Mouse (Mus musculus) liver, embryonic 14.5 days (tissue): ENCODE data around the gene Clcn7.

Experiments
- CTCF ChIP-seq: IDR thresholded peaks from 2 replicates; pipeline ENCODE4 v1.5.1; 2016; ENCODE audit warnings: antibody characterized with exemption, low read depth, control low read depth
- EP300 ChIP-seq: IDR thresholded peaks from 2 replicates; pipeline ENCODE4 v1.6.1; 2016; ENCODE audit warnings: antibody characterized with exemption, low read depth

GRCm38 (mm10) chr17:25139960-25140359 is 6.8 kb downstream of the Clcn7 start:
- TF ChIP-seq EP300 = no peak
- TF ChIP-seq CTCF = peak; percentile 54
